Mouse (Mus musculus): ENCODE data around the gene Gramd4.

DNA sequence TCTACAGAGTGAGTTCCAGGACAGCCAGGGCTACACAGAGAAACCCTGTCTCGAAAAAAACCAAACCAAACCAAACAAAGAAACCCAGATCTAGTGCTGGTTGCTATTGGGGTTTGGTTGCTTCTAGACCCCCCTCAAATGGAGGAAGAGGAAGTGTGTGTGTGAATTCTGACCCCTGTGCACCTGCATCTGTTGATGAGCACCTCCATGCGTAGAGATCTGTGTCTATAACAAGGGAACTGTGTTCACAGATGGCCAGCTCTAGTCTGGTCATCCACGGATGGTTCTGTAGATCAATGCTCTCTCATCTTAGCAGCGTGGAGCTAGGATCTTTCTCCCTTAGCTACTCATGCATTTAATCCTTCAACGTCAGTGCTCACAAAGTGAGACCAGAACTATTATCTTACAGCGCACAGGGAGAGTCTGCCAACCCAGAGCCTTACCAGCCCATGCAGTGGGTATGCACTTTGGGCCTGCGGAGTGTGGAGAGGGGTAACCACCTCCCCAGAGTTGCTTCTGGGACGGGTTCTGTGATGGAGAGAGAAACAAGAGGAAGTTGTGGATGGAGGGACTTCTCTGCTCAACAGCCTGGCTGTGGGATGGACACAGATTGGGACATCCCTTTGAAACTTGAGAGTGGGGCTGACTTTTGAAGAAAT lies 6.8 kb downstream of the Gramd4 start:
- no peak for TF ChIP-seq POLR2A (IDR thresholded peaks at IDR 0.05; ENCODE audit: low read depth, low read length)
- no peak for TF ChIP-seq CTCF (IDR thresholded peaks at IDR 0.05; ENCODE audit: extremely low read depth, insufficient read length, insufficient replicate concordance, low read depth, low read length)

Measured in small intestine, adult 2 months (tissue).